Mouse (Mus musculus) hindbrain, embryonic 13.5 days (tissue): ENCODE measurements around the gene Cstf2. TPM values are rescaled to one million over a fixed set of nuclear protein-coding genes. Genes with fewer than 3 reads are reported as not detected.

ENCODE experiments used
- ATAC-seq: fragments of 200-750 bp; cut with Nextera tagmentation; 2 replicates; pipeline ENCODE4 v1.8.0; 2017; ENCODE audit warnings: moderate TSS enrichment; ENCODE audit not compliant: low FRiP score
- H3K27ac ChIP-seq: fragments of 300-500 bp; sonication (generic); 2 replicates; pipeline ENCODE4 v1.5.1; 2015; ENCODE audit warnings: inconsistent platforms, mild to moderate bottlenecking, moderate library complexity
- H3K27me3 ChIP-seq: fragments of 300-500 bp; sonication (generic); 2 replicates; pipeline ENCODE4 v1.6.1; 2015; ENCODE audit warnings: mild to moderate bottlenecking, inconsistent platforms
- H3K36me3 ChIP-seq: fragments of 300-500 bp; sonication (generic); 2 replicates; pipeline ENCODE4 v1.6.1; 2015; ENCODE audit warnings: mild to moderate bottlenecking, inconsistent platforms
- H3K4me1 ChIP-seq: fragments of 300-500 bp; sonication (generic); replicated peaks from 2 replicates; pipeline ENCODE4 v1.6.1; 2015; ENCODE audit warnings: inconsistent platforms
- H3K4me2 ChIP-seq: fragments of 300-500 bp; sonication (generic); 2 replicates; pipeline ENCODE4 v1.6.1; 2015; ENCODE audit warnings: inconsistent platforms, mild to moderate bottlenecking, moderate library complexity
- H3K4me3 ChIP-seq: fragments of 300-500 bp; sonication (generic); 2 replicates; pipeline ENCODE4 v1.5.1; 2015; ENCODE audit warnings: mild to moderate bottlenecking, inconsistent platforms
- H3K9ac ChIP-seq: fragments of 300-500 bp; sonication (generic); 2 replicates; pipeline ENCODE4 v1.6.1; 2015; ENCODE audit warnings: mild to moderate bottlenecking, inconsistent platforms
- H3K9me3 ChIP-seq: fragments of 300-500 bp; sonication (generic); 2 replicates; pipeline ENCODE4 v1.6.1; 2016; ENCODE audit warnings: inconsistent platforms
- WGBS: fragments of 180-500 bp; shearing (Covaris S2); methylation state at CpG from one replicate; pipeline ENCODE4 v1.1.7; 2015; 5-methylcytosine and 5-hydroxymethylcytosine counted together
- polyA plus RNA-seq: library from polyadenylated mRNA; unstranded; fragments of >200 nt; fragmentation: Nextera tagmentation; extraction: Ambion mirVana; gene quantifications from 2 replicates; pipeline ENCODE4 v1.2.1, GENCODE M21; 2015

The Cstf2 gene
- 62.3 and 64.5 TPM in 2 replicates for polyA plus RNA-seq

- WGBS: 16% methylated on average over 75 of the region's 77 CpGs
Measured at GRCm38 (mm10) chrX:134058987-134059712, at the start of gene Cstf2. TSS of gene Cstf2 (plus strand) at chrX:134059187.

GRCm38 (mm10) chrX:134019005-134019404, 40.0 kb upstream of the Cstf2 start:
- WGBS: 16% methylated on average over 9 of the region's 9 CpGs
- ATAC-seq: peak; percentile 83
- no peak overlapping the region for H3K4me3 ChIP-seq

More at GRCm38 (mm10) chrX:134058987-134059712, at the start of gene Cstf2:
- peak within 1 kb of the TSS; percentile 52 for H3K4me2 ChIP-seq
- no peaks in the 10 kb centered on the region for H3K27me3 ChIP-seq
- ATAC-seq: peak; percentile 99
- H3K27ac ChIP-seq: peak within 1 kb of the TSS; percentile 89
- peak within 1 kb of the TSS; percentile 70 for H3K9ac ChIP-seq
- no peaks in the 10 kb centered on the region for H3K9me3 ChIP-seq
- peaks cover 6% of the 10 kb centered on the region; the same call in 1 of the 2 replicates for H3K4me1 ChIP-seq
- no peaks in the 10 kb centered on the region for H3K36me3 ChIP-seq
- H3K4me3 ChIP-seq: peak within 1 kb of the TSS; percentile 48

GRCm38 (mm10) chrX:134020664-134021063, 38.3 kb upstream of the Cstf2 start:
- no peaks in the 10 kb centered on the region for H3K4me1 ChIP-seq
- no peak for ATAC-seq
- WGBS: 51% methylated on average over 5 of the region's 5 CpGs

More at GRCm38 (mm10) chrX:134019005-134019404, 40.0 kb upstream of the Cstf2 start:
- Histone ChIP-seq H3K4me2 (no peak overlapping the region), H3K27ac (no peak overlapping the region), H3K36me3 (no peaks in the 10 kb centered on the region), H3K9ac (no peak overlapping the region), H3K4me1 (no peaks in the 10 kb centered on the region), H3K9me3 (no peaks in the 10 kb centered on the region), H3K27me3 (no peaks in the 10 kb centered on the region)

DNA sequence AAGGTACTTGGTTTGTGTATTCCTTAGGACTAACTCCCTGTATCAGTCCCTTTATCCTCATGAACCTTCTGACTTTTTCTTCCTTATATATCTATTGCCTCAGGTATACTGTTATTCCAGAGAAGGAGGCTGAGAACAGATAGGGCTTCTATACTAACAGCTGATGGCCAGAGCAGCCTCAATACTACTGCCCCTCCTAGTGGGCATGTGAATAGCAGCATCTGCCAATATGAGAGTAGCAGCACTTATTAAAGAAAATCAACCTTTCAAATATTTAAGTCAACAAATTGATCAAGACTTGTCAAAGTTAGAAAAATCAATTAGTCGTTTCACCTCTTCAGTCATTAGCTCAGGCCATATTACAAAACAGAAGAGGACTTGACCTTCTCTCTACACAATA, 10.0 kb upstream of the Cstf2 start:
- WGBS: 60% methylated on average over 1 of the region's 1 CpGs
- ATAC-seq: no peak

More at GRCm38 (mm10) chrX:134020664-134021063, 38.3 kb upstream of the Cstf2 start:
- H3K27me3 ChIP-seq: no peaks in the 10 kb centered on the region
- H3K9me3 ChIP-seq: no peaks in the 10 kb centered on the region
- no peak overlapping the region for H3K4me3 ChIP-seq
- no peak overlapping the region for H3K9ac ChIP-seq
- no peak overlapping the region for H3K27ac ChIP-seq
- no peaks in the 10 kb centered on the region for H3K36me3 ChIP-seq
- H3K4me2 ChIP-seq: no peak overlapping the region

GRCm38 (mm10) chrX:134056897-134057296, 2.1 kb upstream of the Cstf2 start:
- no peak overlapping the region for H3K4me2 ChIP-seq
- no peaks in the 10 kb centered on the region for H3K27me3 ChIP-seq
- no peak for ATAC-seq
- 81% methylated on average over 2 of the region's 2 CpGs for WGBS
- H3K27ac ChIP-seq: no peak overlapping the region
- no peak overlapping the region for H3K4me3 ChIP-seq
- no peaks in the 10 kb centered on the region for H3K36me3 ChIP-seq
- no peak overlapping the region for H3K9ac ChIP-seq
- peaks cover 6% of the 10 kb centered on the region; the same call in 1 of the 2 replicates for H3K4me1 ChIP-seq
- no peaks in the 10 kb centered on the region for H3K9me3 ChIP-seq

More for the DNA sequence above, 10.0 kb upstream of the Cstf2 start:
- H3K4me3 ChIP-seq: no peak overlapping the region
- no peak overlapping the region for H3K9ac ChIP-seq
- no peak overlapping the region for H3K4me2 ChIP-seq
- no peaks in the 10 kb centered on the region for H3K27me3 ChIP-seq
- no peaks in the 10 kb centered on the region for H3K4me1 ChIP-seq
- no peaks in the 10 kb centered on the region for H3K9me3 ChIP-seq
- H3K27ac ChIP-seq: no peak overlapping the region
- H3K36me3 ChIP-seq: no peaks in the 10 kb centered on the region

DNA sequence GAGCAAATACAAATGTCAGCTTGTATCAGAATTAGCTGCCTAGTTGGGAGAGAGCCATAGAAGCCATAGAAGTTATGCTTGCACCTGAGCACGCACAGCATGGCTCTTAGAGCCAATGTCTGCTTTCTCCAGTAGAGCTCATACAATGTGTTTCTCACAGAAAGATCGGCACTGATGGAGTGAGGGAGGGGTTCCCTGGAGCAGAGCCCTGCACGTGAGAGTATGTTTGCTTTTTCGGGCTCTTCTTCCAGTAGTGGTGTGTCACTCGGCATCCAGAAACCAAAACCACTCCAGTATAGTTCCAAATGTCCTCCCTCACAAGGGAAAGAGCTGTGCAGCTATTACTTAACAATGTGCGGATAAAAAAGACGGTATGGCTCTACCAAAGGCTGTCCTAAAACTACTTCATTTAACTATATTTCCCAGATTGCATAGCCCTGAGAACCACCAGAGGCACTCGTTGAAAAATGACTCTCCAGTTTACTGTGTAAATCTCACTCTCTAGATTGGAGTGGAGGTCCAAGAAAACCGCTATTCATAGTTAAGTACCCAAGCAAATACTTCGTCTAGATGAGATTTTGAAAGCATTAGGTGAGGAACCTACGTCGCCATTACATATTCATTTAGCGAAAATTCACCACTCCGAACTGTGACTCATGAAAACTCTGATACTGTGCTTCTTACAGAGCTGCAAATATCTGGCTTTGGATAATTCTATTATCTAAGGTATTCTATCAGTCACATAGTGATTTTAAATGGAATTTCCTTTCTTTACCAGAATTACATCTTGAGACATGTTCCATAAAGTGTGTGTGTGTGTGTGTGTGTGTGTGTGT, 729 bp upstream of the Cstf2 start:
- H3K36me3 ChIP-seq: no peaks in the 10 kb centered on the region
- no peak; the same call in 1 of the 2 replicates for ATAC-seq
- 78% methylated on average over 14 of the region's 14 CpGs for WGBS
- H3K27me3 ChIP-seq: no peaks in the 10 kb centered on the region
- H3K9me3 ChIP-seq: no peaks in the 10 kb centered on the region
- peak overlapping the region; percentile 89 for H3K27ac ChIP-seq
- no peak overlapping the region for H3K9ac ChIP-seq
- H3K4me1 ChIP-seq: peaks cover 6% of the 10 kb centered on the region; the same call in 1 of the 2 replicates
- peak overlapping the region; percentile 37 for H3K4me2 ChIP-seq
- peak overlapping the region; percentile 48 for H3K4me3 ChIP-seq

GRCm38 (mm10) chrX:134059764-134060163, 777 bp downstream of the Cstf2 start:
- H3K27me3 ChIP-seq: no peaks in the 10 kb centered on the region
- H3K9ac ChIP-seq: peak overlapping the region; percentile 70
- H3K36me3 ChIP-seq: no peaks in the 10 kb centered on the region
- H3K4me2 ChIP-seq: peak overlapping the region; percentile 52
- no peaks in the 10 kb centered on the region for H3K9me3 ChIP-seq
- peak overlapping the region; percentile 89 for H3K27ac ChIP-seq
- no peak for ATAC-seq
- peaks cover 6% of the 10 kb centered on the region; the same call in 1 of the 2 replicates for H3K4me1 ChIP-seq
- WGBS: 21% methylated on average over 10 of the region's 10 CpGs
- peak overlapping the region; percentile 48 for H3K4me3 ChIP-seq

GRCm38 (mm10) chrX:134085453-134085852, 26.5 kb downstream of the Cstf2 start:
- WGBS: 57% methylated on average over 1 of the region's 1 CpGs
- no peak overlapping the region for H3K9ac ChIP-seq
- no peaks in the 10 kb centered on the region for H3K9me3 ChIP-seq
- H3K27me3 ChIP-seq: no peaks in the 10 kb centered on the region; the same call in 1 of the 2 replicates
- H3K4me1 ChIP-seq: no peaks in the 10 kb centered on the region
- ATAC-seq: no peak
- peaks cover 24% of the 10 kb centered on the region for H3K36me3 ChIP-seq
- H3K4me3 ChIP-seq: no peak overlapping the region
- no peak overlapping the region for H3K27ac ChIP-seq
- H3K4me2 ChIP-seq: no peak overlapping the region

DNA sequence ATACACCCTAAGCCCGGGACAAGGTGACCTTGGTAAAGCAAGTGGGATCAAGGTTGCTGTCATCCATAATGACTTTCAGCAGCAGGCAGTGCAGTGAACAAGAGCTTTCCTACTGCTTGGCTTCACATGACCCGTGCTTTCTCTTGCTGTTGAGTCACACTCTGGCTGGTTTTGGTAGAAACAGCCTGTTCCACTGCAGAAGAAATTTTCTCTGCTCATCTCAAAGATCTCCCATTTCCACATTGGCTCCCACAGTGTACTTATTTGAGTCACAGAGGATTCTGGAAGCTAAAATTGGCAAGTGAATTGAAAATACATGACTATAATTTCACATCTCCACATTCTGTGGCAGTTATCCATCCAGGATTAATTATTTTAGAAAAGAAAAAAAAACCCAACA, 43.7 kb downstream of the Cstf2 start:
- H3K9ac ChIP-seq: no peak overlapping the region
- 77% methylated on average over 2 of the region's 2 CpGs for WGBS
- no peaks in the 10 kb centered on the region for H3K27me3 ChIP-seq
- ATAC-seq: no peak
- H3K4me2 ChIP-seq: no peak overlapping the region
- H3K9me3 ChIP-seq: no peaks in the 10 kb centered on the region
- H3K27ac ChIP-seq: no peak overlapping the region
- H3K4me1 ChIP-seq: no peaks in the 10 kb centered on the region
- H3K4me3 ChIP-seq: no peak overlapping the region
- H3K36me3 ChIP-seq: no peaks in the 10 kb centered on the region

GRCm38 (mm10) chrX:134111767-134112166, 52.8 kb downstream of the Cstf2 start:
- Histone ChIP-seq H3K4me2 (no peak overlapping the region), H3K9me3 (no peaks in the 10 kb centered on the region), H3K27me3 (0 out of 2 replicates have a peak, but pooled peaks cover 5% of the 10 kb centered on the region), H3K4me1 (no peaks in the 10 kb centered on the region), H3K36me3 (no peaks in the 10 kb centered on the region), H3K4me3 (no peak overlapping the region), H3K27ac (no peak overlapping the region), H3K9ac (no peak overlapping the region)
- 85% methylated on average over 3 of the region's 3 CpGs for WGBS
- no peak for ATAC-seq

GRCm38 (mm10) chrX:134116417-134116816, 57.4 kb downstream of the Cstf2 start:
- Histone ChIP-seq H3K27ac (no peak overlapping the region), H3K9me3 (no peaks in the 10 kb centered on the region), H3K4me1 (no peaks in the 10 kb centered on the region), H3K4me3 (no peak overlapping the region), H3K27me3 (0 out of 2 replicates have a peak, but pooled peaks cover 5% of the 10 kb centered on the region), H3K9ac (no peak overlapping the region), H3K36me3 (no peaks in the 10 kb centered on the region), H3K4me2 (no peak overlapping the region)
- WGBS: 76% methylated on average over 3 of the region's 3 CpGs
- no peak for ATAC-seq

DNA sequence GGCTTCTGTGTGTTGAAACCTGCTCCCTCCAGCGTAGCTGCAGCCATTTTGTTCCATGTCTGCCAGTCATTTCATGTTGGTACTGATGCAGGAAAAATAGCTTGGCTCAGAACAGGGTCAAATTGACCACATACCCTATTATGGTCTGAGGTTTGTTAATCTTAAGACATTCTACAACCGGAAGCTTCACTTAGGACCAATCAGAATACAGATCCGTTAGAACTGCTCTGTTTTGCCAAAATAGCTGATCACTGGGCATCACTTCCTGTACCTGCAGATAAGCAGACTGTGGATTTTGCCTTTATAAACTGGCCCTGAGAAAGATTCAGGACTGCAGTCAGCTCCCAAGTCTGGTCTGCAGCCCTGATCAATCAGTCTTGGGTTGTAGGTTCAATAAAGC, 69.6 kb downstream of the Cstf2 start:
- no peak overlapping the region for H3K27ac ChIP-seq
- H3K36me3 ChIP-seq: no peaks in the 10 kb centered on the region
- WGBS: 84% methylated on average over 3 of the region's 3 CpGs
- no peaks in the 10 kb centered on the region for H3K4me1 ChIP-seq
- no peak overlapping the region for H3K4me3 ChIP-seq
- H3K9me3 ChIP-seq: no peaks in the 10 kb centered on the region
- peaks cover 12% of the 10 kb centered on the region; the same call in 1 of the 2 replicates for H3K27me3 ChIP-seq
- H3K4me2 ChIP-seq: no peak overlapping the region
- ATAC-seq: no peak
- H3K9ac ChIP-seq: no peak overlapping the region
